Mouse (Mus musculus) liver, adult 2 months (tissue): ENCODE measurements around the gene Alg14.

Experiments used
- CTCF ChIP-seq: fragments of 200-500 bp; IDR thresholded peaks from 2 replicates; pipeline ENCODE4 v1.5.1; 2011; ENCODE audit warnings: low read depth, low read length, control low read depth
- POLR2A ChIP-seq: fragments of 200-500 bp; IDR thresholded peaks from 2 replicates; pipeline ENCODE4 v1.6.1; 2011; ENCODE audit warnings: low read length, control low read depth; ENCODE audit not compliant: insufficient read depth; ENCODE audit errors: extremely low read depth

DNA sequence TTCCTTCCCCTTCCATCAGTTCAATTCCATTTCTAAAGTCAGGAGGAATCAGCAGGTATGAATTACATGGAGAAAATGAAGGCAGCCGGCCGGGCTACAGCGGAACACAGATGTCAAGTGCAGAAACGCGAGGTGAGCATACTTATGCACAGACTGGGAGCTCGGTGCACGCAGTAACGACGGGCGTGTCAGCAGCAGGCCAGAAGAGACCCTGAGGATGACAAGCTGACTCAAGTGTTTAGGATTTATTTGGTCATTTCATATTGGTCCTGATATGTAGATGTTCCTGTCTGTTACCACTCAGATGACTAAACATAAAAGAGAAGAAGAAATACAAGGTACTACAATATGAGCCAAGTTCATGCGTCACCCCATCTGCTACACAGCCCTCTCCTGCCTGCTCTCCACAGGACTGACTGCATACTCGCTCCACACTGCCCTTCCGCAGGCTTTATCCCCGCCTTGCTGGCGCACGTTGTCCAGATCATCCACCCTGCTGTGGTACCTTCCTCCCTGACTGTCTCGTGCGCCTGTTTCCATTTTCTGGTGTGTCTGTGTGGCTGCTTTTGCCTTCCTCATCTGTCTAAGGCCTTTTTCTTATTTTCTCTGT, 63.4 kb downstream of the Alg14 start:
- TF ChIP-seq POLR2A (no peak), CTCF (no peak)
